Mouse (Mus musculus): ENCODE data around the gene Gpbar1. TPM values are rescaled to one million over a fixed set of nuclear protein-coding genes. Genes with fewer than 3 reads are reported as not detected.
"Not testable (repeated sequence)": the region's sequence is repeated elsewhere in the genome, so short reads cannot be mapped to it uniquely, and the experiment has no call there.

Gene Gpbar1
- polyA plus RNA-seq, 1 experiment = not detected

DNA sequence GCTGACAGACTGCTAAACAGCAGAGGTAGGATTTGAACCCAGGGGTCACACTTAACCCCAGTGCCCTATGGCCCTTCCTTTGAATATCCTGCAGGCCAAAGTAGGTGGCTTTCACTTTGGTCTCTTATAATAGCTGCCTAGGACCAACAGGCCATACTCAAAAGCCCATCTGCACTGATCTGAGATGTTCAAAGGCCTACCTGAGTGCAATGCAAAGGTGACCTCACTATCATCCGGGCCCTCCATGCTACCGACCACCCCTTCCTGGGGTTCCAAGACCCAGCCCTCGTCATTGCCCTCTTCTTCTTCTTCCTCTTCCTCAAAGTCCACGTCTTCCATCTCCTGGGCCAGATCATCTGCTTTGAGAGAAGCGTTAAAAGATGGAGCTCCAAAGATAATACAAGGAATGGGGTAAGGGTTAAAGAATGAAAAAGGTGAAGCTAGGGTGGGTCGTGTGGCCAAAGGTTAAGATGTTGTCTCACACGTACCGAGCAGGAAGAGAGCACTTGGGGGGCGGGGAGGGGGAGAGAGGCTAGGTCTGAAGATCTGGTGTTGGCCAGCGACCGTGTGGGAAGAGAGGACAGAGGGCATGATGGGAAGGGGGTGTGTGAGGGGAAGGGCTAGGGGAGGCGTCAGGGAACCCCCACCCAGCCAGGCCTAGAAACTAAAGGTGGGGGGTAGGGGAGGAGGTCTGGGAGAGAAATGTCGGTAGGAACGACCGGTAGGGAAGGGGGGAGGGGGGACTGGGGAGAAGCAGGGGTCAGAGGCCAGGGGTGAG is 5.5 kb downstream of the Gpbar1 start:
- peaks cover 1% of the 10 kb centered on the region; the same call in 1 of the 2 replicates for H3K4me1 ChIP-seq (ENCODE audit: control insufficient read depth, insufficient read depth, low read length)
- H3K4me3 ChIP-seq (ENCODE audit: insufficient read depth, low read length) = peak overlapping the region; percentile 60
- TF ChIP-seq CTCF (IDR thresholded peaks at IDR 0.05; ENCODE audit: extremely low read depth, insufficient read depth, low read length) = no peak
- TF ChIP-seq POLR2A (IDR thresholded peaks at IDR 0.05; ENCODE audit: extremely low read depth, insufficient read depth, low read length) = no peak
- H3K27ac ChIP-seq (ENCODE audit: insufficient read depth, low read length) = no peak overlapping the region

DNA sequence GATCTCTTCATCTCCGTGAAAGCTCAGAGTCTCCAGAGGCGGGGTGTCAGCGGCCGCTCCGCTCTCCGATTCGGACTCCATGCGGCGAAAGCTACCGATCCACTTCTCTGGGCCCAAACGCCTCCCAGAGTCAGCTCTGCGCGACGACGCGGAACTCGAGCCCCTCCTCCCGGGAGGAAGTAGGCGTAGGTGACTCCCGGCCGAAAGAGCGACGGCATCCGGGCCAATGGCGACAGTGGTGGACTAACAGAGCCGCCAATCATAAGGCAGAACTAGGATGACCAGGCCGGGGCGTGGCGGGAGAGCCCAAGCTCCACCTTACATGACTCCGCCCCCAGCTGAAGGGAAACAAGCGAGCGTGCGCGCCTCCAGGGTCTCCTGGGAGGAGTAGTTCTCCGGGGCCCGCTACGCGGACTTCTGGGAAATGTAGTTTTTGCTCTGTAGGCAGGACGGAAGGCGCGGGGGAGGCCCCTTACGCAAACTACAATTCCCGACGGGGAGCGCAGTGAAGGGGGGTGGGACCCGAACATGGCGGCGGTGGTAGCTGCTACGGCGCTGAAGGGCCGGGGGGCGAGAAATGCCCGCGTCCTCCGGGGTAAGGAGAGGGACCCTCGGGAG is 6.3 kb downstream of the Gpbar1 start, which contains the start of the genes Aamp and Pnkd:
Gene Aamp, minus strand, starts transcription at position 196 of the 618 bp plus-strand sequence.
Gene Pnkd, plus strand, starts transcription at position 388 of the 618 bp plus-strand sequence.
- TF ChIP-seq CTCF (IDR thresholded peaks at IDR 0.05; ENCODE audit: extremely low read depth, insufficient read depth, low read length) (no peak), POLR2A (IDR thresholded peaks at IDR 0.05; ENCODE audit: extremely low read depth, insufficient read depth, low read length) (peak; percentile 89; the same call in 1 of the 2 replicates)
- Histone ChIP-seq H3K27ac (ENCODE audit: insufficient read depth, low read length) (no peak within 1 kb of the TSS), H3K4me1 (ENCODE audit: control insufficient read depth, insufficient read depth, low read length) (peaks cover 1% of the 10 kb centered on the region; the same call in 1 of the 2 replicates), H3K4me3 (ENCODE audit: insufficient read depth, low read length) (peak within 1 kb of the TSS; percentile 65)

DNA sequence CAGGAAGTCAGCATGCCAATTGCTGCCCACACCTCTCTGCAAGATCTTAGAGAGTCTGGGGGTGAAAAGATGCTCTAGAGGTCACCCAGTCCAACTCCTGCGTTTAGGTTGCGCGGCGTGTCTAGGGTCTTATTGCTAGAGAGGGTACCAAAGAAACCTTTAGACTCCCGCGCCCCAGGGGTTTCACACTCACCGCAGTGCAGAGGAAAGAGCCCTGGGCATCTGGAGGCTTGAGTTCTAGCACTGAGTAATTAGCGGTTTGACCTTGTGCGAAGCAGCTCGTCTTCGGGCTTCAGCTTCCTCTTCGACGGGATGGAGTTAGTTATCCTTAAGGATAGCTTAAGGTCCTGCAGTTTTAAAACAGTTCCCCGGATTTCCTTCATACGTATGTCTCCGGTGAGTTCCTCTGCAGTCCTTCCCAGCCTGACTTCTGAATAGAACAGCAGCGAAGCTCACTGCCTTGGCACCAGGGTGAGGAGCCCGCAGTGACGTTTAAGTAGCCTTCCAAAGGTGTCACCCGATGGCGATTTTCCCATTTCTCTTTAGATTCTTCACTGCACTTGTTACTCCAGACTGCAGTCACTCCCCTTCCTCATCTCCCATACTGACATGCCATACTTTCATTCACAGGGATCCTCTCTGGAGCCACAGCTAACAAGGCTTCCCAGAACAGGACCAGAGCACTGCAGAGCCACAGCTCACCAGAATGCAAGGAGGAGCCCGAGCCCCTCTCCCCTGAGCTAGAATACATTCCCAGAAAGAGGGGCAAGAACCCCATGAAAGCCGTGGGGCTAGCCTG is 7.1 kb downstream of the Gpbar1 start:
- H3K4me1 ChIP-seq (ENCODE audit: control insufficient read depth, insufficient read depth, low read length) = peaks cover 4% of the 10 kb centered on the region; the same call in 1 of the 2 replicates
- no peak overlapping the region for H3K27ac ChIP-seq (ENCODE audit: insufficient read depth, low read length)
- TF ChIP-seq CTCF (IDR thresholded peaks at IDR 0.05; ENCODE audit: extremely low read depth, insufficient read depth, low read length) (no peak), POLR2A (IDR thresholded peaks at IDR 0.05; ENCODE audit: extremely low read depth, insufficient read depth, low read length) (peak; percentile 17; the same call in 1 of the 2 replicates)
- H3K4me3 ChIP-seq (ENCODE audit: insufficient read depth, low read length) = peak overlapping the region; percentile 65

- H3K27ac ChIP-seq (ENCODE audit: insufficient read depth, low read length); H3K4me1 ChIP-seq (ENCODE audit: control insufficient read depth, insufficient read depth, low read length); H3K4me3 ChIP-seq (ENCODE audit: insufficient read depth, low read length): not testable (repeated sequence)
Observed at GRCm38 (mm10) chr1:74286869-74287607, 8.7 kb downstream of the Gpbar1 start.

GRCm38 (mm10) chr1:74288327-74288726 is 10.0 kb downstream of the Gpbar1 start:
- Histone ChIP-seq H3K27ac (ENCODE audit: insufficient read depth, low read length) (no peak overlapping the region), H3K4me3 (ENCODE audit: insufficient read depth, low read length) (no peak overlapping the region), H3K4me1 (ENCODE audit: control insufficient read depth, insufficient read depth, low read length) (peaks cover 6% of the 10 kb centered on the region)
- TF ChIP-seq POLR2A (IDR thresholded peaks at IDR 0.05; ENCODE audit: extremely low read depth, insufficient read depth, low read length) (no peak), CTCF (IDR thresholded peaks at IDR 0.05; ENCODE audit: extremely low read depth, insufficient read depth, low read length) (no peak)

GRCm38 (mm10) chr1:74289248-74289647 is 10.9 kb downstream of the Gpbar1 start:
- peaks cover 7% of the 10 kb centered on the region for H3K4me1 ChIP-seq (ENCODE audit: control insufficient read depth, insufficient read depth, low read length)
- no peak for TF ChIP-seq CTCF (IDR thresholded peaks at IDR 0.05; ENCODE audit: extremely low read depth, insufficient read depth, low read length)
- TF ChIP-seq POLR2A (IDR thresholded peaks at IDR 0.05; ENCODE audit: extremely low read depth, insufficient read depth, low read length) = no peak
- H3K4me3 ChIP-seq (ENCODE audit: insufficient read depth, low read length) = no peak overlapping the region
- no peak overlapping the region for H3K27ac ChIP-seq (ENCODE audit: insufficient read depth, low read length)

- no peak overlapping the region for H3K27ac ChIP-seq (ENCODE audit: insufficient read depth, low read length)
- TF ChIP-seq POLR2A (IDR thresholded peaks at IDR 0.05; ENCODE audit: extremely low read depth, insufficient read depth, low read length) (no peak), CTCF (IDR thresholded peaks at IDR 0.05; ENCODE audit: extremely low read depth, insufficient read depth, low read length) (no peak)
- H3K4me1 ChIP-seq (ENCODE audit: control insufficient read depth, insufficient read depth, low read length) = peaks cover 9% of the 10 kb centered on the region
- H3K4me3 ChIP-seq (ENCODE audit: insufficient read depth, low read length) = no peak overlapping the region
Observed at GRCm38 (mm10) chr1:74289740-74290139, 11.4 kb downstream of the Gpbar1 start.

DNA sequence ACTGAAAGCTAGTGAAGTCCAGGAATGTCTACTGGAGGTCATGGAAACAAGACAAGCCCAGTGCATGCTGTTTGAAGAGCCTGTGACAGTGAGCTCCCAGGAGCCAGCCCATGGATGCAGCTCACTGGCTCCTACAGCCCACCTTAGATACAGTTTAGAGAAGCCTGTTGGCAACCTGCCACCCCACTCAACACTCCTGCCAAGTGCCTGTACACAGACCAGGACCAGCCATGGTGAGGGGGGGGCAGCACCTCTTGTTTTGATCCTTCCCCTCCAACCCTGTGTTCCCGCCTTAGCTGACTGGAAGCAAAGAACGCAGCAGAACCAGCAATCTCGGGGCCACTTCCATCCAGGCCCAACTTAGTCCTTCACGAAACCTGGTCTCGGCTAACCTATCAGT is 11.8 kb downstream of the Gpbar1 start:
- H3K4me1 ChIP-seq (ENCODE audit: control insufficient read depth, insufficient read depth, low read length) = peaks cover 13% of the 10 kb centered on the region
- H3K4me3 ChIP-seq (ENCODE audit: insufficient read depth, low read length) = no peak overlapping the region
- no peak overlapping the region for H3K27ac ChIP-seq (ENCODE audit: insufficient read depth, low read length)
- TF ChIP-seq CTCF (IDR thresholded peaks at IDR 0.05; ENCODE audit: extremely low read depth, insufficient read depth, low read length) (no peak), POLR2A (IDR thresholded peaks at IDR 0.05; ENCODE audit: extremely low read depth, insufficient read depth, low read length) (no peak)
